Mouse (Mus musculus) midbrain, embryonic 11.5 days (tissue): ENCODE data around the gene Gpt2. TPM values are rescaled to one million over a fixed set of nuclear protein-coding genes. Genes with fewer than 3 reads are reported as not detected.

Experiments used
- ATAC-seq: fragments of 200-750 bp; cut with Nextera tagmentation; 2 replicates; pipeline ENCODE4 v1.8.0; 2017; ENCODE audit warnings: moderate TSS enrichment, moderate library complexity; ENCODE audit not compliant: low FRiP score
- DNase-seq: peaks from one replicate; pipeline ENCODE4 v3.0.0; 2015; ENCODE audit warnings: low spot score; ENCODE audit errors: missing footprints
- H3K27ac ChIP-seq: fragments of 300-500 bp; sonication (generic); 2 replicates; pipeline ENCODE4 v1.5.1; 2014; ENCODE audit warnings: low read depth, low read length
- H3K27me3 ChIP-seq: fragments of 300-500 bp; sonication (generic); 2 replicates; pipeline ENCODE4 v1.6.1; 2014; ENCODE audit warnings: mild to moderate bottlenecking, low read length, moderate library complexity, mixed read lengths; ENCODE audit not compliant: control insufficient read depth, insufficient read depth
- H3K36me3 ChIP-seq: fragments of 300-500 bp; sonication (generic); 2 replicates; pipeline ENCODE4 v1.6.1; 2014; ENCODE audit warnings: mild to moderate bottlenecking, low read length, moderate library complexity, mixed read lengths; ENCODE audit not compliant: control insufficient read depth, insufficient read depth
- H3K4me1 ChIP-seq: fragments of 300-500 bp; sonication (generic); 2 replicates; pipeline ENCODE4 v1.6.1; 2014; ENCODE audit warnings: low read length; ENCODE audit not compliant: control insufficient read depth, insufficient read depth
- H3K4me2 ChIP-seq: fragments of 300-500 bp; sonication (generic); 2 replicates; pipeline ENCODE4 v1.6.1; 2014; ENCODE audit warnings: mild to moderate bottlenecking, moderate library complexity
- H3K4me3 ChIP-seq: fragments of 300-500 bp; sonication (generic); 2 replicates; pipeline ENCODE4 v1.5.1; 2014; ENCODE audit warnings: low read depth, low read length
- H3K9ac ChIP-seq: fragments of 300-500 bp; sonication (generic); 2 replicates; pipeline ENCODE4 v1.6.1; 2014; ENCODE audit warnings: low read length
- H3K9me3 ChIP-seq: fragments of 300-500 bp; sonication (generic); 2 replicates; pipeline ENCODE4 v1.6.1; 2016; ENCODE audit warnings: low read length; ENCODE audit not compliant: control insufficient read depth
- WGBS: fragments of 180-500 bp; shearing (Covaris S2); extraction: QIAGEN DNeasy Blood & Tissue Kit; methylation state at CpG from one replicate; pipeline ENCODE4 v1.1.7; 2014; 5-methylcytosine and 5-hydroxymethylcytosine counted together
- polyA plus RNA-seq: library from polyadenylated mRNA; unstranded; fragments of >200 nt; fragmentation: Nextera tagmentation; extraction: Ambion mirVana; gene quantifications from 2 replicates; pipeline ENCODE4 v1.2.1, GENCODE M21; 2014

The Gpt2 gene
- polyA plus RNA-seq, 1 experiment from 2014 or later, result 36.5 TPM

- no peak overlapping the region for H3K4me3 ChIP-seq
Observed at GRCm38 (mm10) chr8:85512234-85512633, 19.9 kb downstream of the Gpt2 start.

DNA sequence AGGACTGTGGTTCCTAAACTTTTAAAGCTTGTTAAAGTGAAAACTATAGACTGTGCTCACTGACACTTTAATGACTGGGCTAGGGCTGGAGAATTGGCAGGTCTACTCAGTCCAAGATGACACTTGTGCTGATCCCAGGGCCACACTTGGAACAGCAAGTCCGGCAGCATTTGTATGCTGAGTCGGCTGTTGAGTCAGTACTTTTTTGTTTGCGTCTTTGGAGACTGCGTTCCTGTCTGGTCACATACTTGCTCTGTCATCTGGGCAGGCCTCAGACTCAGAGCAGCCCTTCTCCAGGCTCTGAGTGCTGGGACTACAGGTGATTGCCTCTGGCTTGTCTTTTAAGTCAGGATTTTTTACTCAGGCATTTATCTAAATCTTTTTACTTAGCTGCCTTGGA is 20.9 kb downstream of the Gpt2 start:
- no peak for DNase-seq
- Histone ChIP-seq H3K4me1 (no peaks in the 10 kb centered on the region), H3K9me3 (no peaks in the 10 kb centered on the region), H3K9ac (no peak overlapping the region), H3K36me3 (peaks cover 9% of the 10 kb centered on the region; the same call in 1 of the 2 replicates), H3K4me2 (no peak overlapping the region), H3K27ac (no peak overlapping the region), H3K27me3 (no peaks in the 10 kb centered on the region), H3K4me3 (no peak overlapping the region)
- ATAC-seq, result no peak
- 88% methylated on average over 4 of the region's 4 CpGs for WGBS

More at GRCm38 (mm10) chr8:85512234-85512633, 19.9 kb downstream of the Gpt2 start:
- H3K4me2 ChIP-seq, result no peak overlapping the region
- no peaks in the 10 kb centered on the region for H3K9me3 ChIP-seq
- H3K36me3 ChIP-seq, result peaks cover 9% of the 10 kb centered on the region; the same call in 1 of the 2 replicates
- no peak overlapping the region for H3K9ac ChIP-seq
- 91% methylated on average over 8 of the region's 8 CpGs for WGBS
- DNase-seq (no peak), ATAC-seq (no peak)
- H3K27me3 ChIP-seq, result no peaks in the 10 kb centered on the region
- H3K27ac ChIP-seq, result no peak overlapping the region
- no peaks in the 10 kb centered on the region for H3K4me1 ChIP-seq

DNA sequence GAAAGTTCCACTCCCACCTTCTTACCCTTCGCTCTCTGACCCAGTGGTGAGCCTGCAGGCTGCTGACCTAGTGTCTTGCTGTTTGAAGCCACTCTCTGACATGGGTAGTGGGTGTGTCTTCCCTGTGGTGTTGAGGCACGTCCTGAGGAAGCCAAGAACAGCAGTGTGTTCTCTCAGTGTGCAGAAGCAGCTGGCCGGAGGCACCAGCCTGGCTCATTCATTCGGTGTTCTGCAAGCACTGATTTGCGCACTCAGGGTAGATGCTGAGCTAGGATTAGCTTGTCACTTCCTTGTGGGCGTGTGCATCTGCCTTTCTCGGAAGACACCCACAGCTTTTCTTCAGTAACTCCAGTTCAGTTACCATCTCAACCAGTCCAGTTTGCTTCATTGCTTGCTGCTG is 23.0 kb downstream of the Gpt2 start:
- H3K4me1 ChIP-seq, result no peaks in the 10 kb centered on the region
- H3K4me3 ChIP-seq, result no peak overlapping the region
- H3K27me3 ChIP-seq, result no peaks in the 10 kb centered on the region
- DNase-seq, result no peak
- peaks cover 6% of the 10 kb centered on the region; the same call in 1 of the 2 replicates for H3K36me3 ChIP-seq
- ATAC-seq, result no peak
- H3K9me3 ChIP-seq, result no peaks in the 10 kb centered on the region
- 80% methylated on average over 7 of the region's 7 CpGs for WGBS
- H3K4me2 ChIP-seq, result no peak overlapping the region
- no peak overlapping the region for H3K9ac ChIP-seq
- H3K27ac ChIP-seq, result no peak overlapping the region

DNA sequence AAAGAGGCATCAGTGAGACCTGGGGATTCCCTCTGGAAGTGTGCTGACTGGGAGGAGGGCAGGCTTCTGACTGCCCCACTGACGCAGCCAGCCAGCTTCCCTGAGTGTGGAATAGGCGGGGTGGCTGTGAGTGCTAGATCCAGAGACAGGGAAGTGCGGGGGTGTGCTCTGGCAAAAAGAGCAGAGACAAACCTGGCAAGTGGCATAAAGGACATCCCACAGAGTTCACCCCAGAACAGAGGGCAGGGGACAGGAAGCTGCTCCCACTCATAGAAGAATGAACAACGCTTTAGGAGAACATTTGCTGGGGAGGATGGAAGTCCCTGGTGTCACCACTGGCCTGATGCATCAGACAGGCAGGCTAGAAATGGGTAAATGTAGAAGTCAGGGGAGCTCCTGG is 25.0 kb downstream of the Gpt2 start:
- ATAC-seq (no peak), DNase-seq (no peak)
- H3K36me3 ChIP-seq, result peaks cover 5% of the 10 kb centered on the region; the same call in 1 of the 2 replicates
- no peaks in the 10 kb centered on the region for H3K4me1 ChIP-seq
- 95% methylated on average over 4 of the region's 4 CpGs for WGBS
- H3K4me3 ChIP-seq, result no peak overlapping the region
- no peak overlapping the region for H3K9ac ChIP-seq
- no peak overlapping the region for H3K4me2 ChIP-seq
- H3K9me3 ChIP-seq, result no peaks in the 10 kb centered on the region
- H3K27ac ChIP-seq, result no peak overlapping the region
- H3K27me3 ChIP-seq, result no peaks in the 10 kb centered on the region

GRCm38 (mm10) chr8:85517956-85518355 is 25.6 kb downstream of the Gpt2 start:
- Histone ChIP-seq H3K27ac (no peak overlapping the region), H3K9me3 (no peaks in the 10 kb centered on the region), H3K4me3 (no peak overlapping the region), H3K36me3 (peaks cover 5% of the 10 kb centered on the region; the same call in 1 of the 2 replicates), H3K27me3 (no peaks in the 10 kb centered on the region), H3K4me1 (no peaks in the 10 kb centered on the region), H3K9ac (no peak overlapping the region), H3K4me2 (no peak overlapping the region)
- no peak for ATAC-seq
- no peak for DNase-seq
- WGBS, result 95% methylated on average over 10 of the region's 10 CpGs

GRCm38 (mm10) chr8:85520586-85520985 is 28.2 kb downstream of the Gpt2 start:
- Histone ChIP-seq H3K4me3 (no peak overlapping the region), H3K9me3 (no peaks in the 10 kb centered on the region), H3K4me2 (no peak overlapping the region), H3K27me3 (no peaks in the 10 kb centered on the region), H3K9ac (no peak overlapping the region), H3K27ac (no peak overlapping the region), H3K4me1 (no peaks in the 10 kb centered on the region), H3K36me3 (peaks cover 5% of the 10 kb centered on the region; the same call in 1 of the 2 replicates)
- DNase-seq (no peak), ATAC-seq (no peak)
- 93% methylated on average over 4 of the region's 4 CpGs for WGBS

- Histone ChIP-seq H3K4me1 (no peaks in the 10 kb centered on the region), H3K4me2 (no peak overlapping the region), H3K9me3 (no peaks in the 10 kb centered on the region), H3K36me3 (peaks cover 3% of the 10 kb centered on the region; the same call in 1 of the 2 replicates), H3K4me3 (no peak overlapping the region), H3K27ac (no peak overlapping the region), H3K9ac (no peak overlapping the region), H3K27me3 (no peaks in the 10 kb centered on the region)
- DNase-seq (no peak), ATAC-seq (no peak)
- WGBS, result 94% methylated on average over 8 of the region's 8 CpGs
Observed at GRCm38 (mm10) chr8:85521332-85521731, 29.0 kb downstream of the Gpt2 start.

- H3K4me3 ChIP-seq, result no peak overlapping the region
- no peak overlapping the region for H3K4me2 ChIP-seq
- ATAC-seq (no peak), DNase-seq (no peak)
- H3K27ac ChIP-seq, result no peak overlapping the region
- no peaks in the 10 kb centered on the region for H3K9me3 ChIP-seq
- peaks cover 3% of the 10 kb centered on the region; the same call in 1 of the 2 replicates for H3K36me3 ChIP-seq
- no peak overlapping the region for H3K9ac ChIP-seq
- H3K27me3 ChIP-seq, result no peaks in the 10 kb centered on the region
- WGBS, result 97% methylated on average over 7 of the region's 7 CpGs
- H3K4me1 ChIP-seq, result no peaks in the 10 kb centered on the region
Observed at GRCm38 (mm10) chr8:85524086-85524485, 31.7 kb downstream of the Gpt2 start.

DNA sequence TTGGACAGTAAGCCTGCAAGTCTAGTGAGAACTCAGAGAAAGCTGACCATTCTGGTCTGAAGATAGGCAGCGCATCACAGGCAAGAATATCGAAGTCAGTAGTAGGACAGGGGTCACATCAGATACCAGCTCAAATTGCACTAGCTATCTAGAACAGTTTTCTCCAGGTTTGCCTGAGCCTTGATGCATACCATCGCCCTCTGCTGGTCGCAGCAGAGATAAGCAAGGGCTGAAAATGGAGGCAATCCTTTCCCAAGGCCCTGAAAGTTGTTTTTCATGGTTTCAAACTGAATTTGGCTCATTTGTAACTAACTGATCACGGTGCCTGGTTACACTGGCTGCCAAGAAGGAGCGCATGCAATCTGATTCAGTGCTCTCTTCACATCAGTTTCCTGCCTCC is 33.7 kb downstream of the Gpt2 start:
- H3K27ac ChIP-seq, result no peak overlapping the region
- no peak overlapping the region for H3K4me2 ChIP-seq
- H3K27me3 ChIP-seq, result no peaks in the 10 kb centered on the region
- no peak overlapping the region for H3K9ac ChIP-seq
- ATAC-seq (no peak), DNase-seq (peak; percentile 91)
- peaks cover under 1% of the 10 kb centered on the region; the same call in 1 of the 2 replicates for H3K36me3 ChIP-seq
- H3K4me3 ChIP-seq, result no peak overlapping the region
- no peaks in the 10 kb centered on the region for H3K4me1 ChIP-seq
- H3K9me3 ChIP-seq, result no peaks in the 10 kb centered on the region
- 39% methylated on average over 6 of the region's 6 CpGs for WGBS
